Mouse (Mus musculus): ENCODE measurements around the gene Boc.
A peak's percentile ranks its signal among the peaks of the same experiment; 100 is the strongest.

The Boc gene

GRCm38 (mm10) chr16:44553861-44554260 is 4.8 kb downstream of the Boc start:
- no peak for ATAC-seq (ENCODE audit: low TSS enrichment)

- no peak for ATAC-seq (ENCODE audit: low TSS enrichment)
Observed at GRCm38 (mm10) chr16:44552726-44553125, 6.0 kb downstream of the Boc start.

- ATAC-seq (ENCODE audit: low TSS enrichment) = no peak
Observed at GRCm38 (mm10) chr16:44552036-44552435, 6.7 kb downstream of the Boc start.

GRCm38 (mm10) chr16:44551491-44551890 is 7.2 kb downstream of the Boc start:
- ATAC-seq (ENCODE audit: low TSS enrichment) = no peak

GRCm38 (mm10) chr16:44550843-44551242 is 7.9 kb downstream of the Boc start:
- peak; percentile 39 for ATAC-seq (ENCODE audit: low TSS enrichment)

- no peak for ATAC-seq (ENCODE audit: low TSS enrichment)
Observed at GRCm38 (mm10) chr16:44549867-44550679, 8.6 kb downstream of the Boc start.

- peak; percentile 59 for ATAC-seq (ENCODE audit: low TSS enrichment)
Observed at GRCm38 (mm10) chr16:44549381-44549780, 9.3 kb downstream of the Boc start.

GRCm38 (mm10) chr16:44547976-44548375 is 10.7 kb downstream of the Boc start:
- no peak for ATAC-seq (ENCODE audit: low TSS enrichment)

- ATAC-seq (ENCODE audit: low TSS enrichment) = no peak
Observed at GRCm38 (mm10) chr16:44546831-44547230, 11.9 kb downstream of the Boc start.

- no peak for ATAC-seq (ENCODE audit: low TSS enrichment)
Observed at GRCm38 (mm10) chr16:44545939-44546338, 12.8 kb downstream of the Boc start.

GRCm38 (mm10) chr16:44545153-44545552 is 13.5 kb downstream of the Boc start:
- ATAC-seq (ENCODE audit: low TSS enrichment) = no peak

GRCm38 (mm10) chr16:44543098-44543497 is 15.6 kb downstream of the Boc start:
- no peak for ATAC-seq (ENCODE audit: low TSS enrichment)

GRCm38 (mm10) chr16:44542029-44542690 is 16.5 kb downstream of the Boc start:
- peak; percentile 81 for ATAC-seq (ENCODE audit: low TSS enrichment)

GRCm38 (mm10) chr16:44539611-44540010 is 19.1 kb downstream of the Boc start:
- no peak for ATAC-seq (ENCODE audit: low TSS enrichment)

- no peak for ATAC-seq (ENCODE audit: low TSS enrichment)
Observed at GRCm38 (mm10) chr16:44538401-44539395, 20.0 kb downstream of the Boc start.

GRCm38 (mm10) chr16:44534122-44534521 is 24.6 kb downstream of the Boc start:
- ATAC-seq (ENCODE audit: low TSS enrichment) = no peak

- ATAC-seq (ENCODE audit: low TSS enrichment) = no peak
Observed at GRCm38 (mm10) chr16:44533522-44533921, 25.2 kb downstream of the Boc start.

GRCm38 (mm10) chr16:44532851-44533250 is 25.8 kb downstream of the Boc start:
- ATAC-seq (ENCODE audit: low TSS enrichment) = no peak

GRCm38 (mm10) chr16:44531239-44531797 is 27.4 kb downstream of the Boc start:
- ATAC-seq (ENCODE audit: low TSS enrichment) = no peak

GRCm38 (mm10) chr16:44530829-44531228 is 27.9 kb downstream of the Boc start:
- peak; percentile 75 for ATAC-seq (ENCODE audit: low TSS enrichment)

- ATAC-seq (ENCODE audit: low TSS enrichment) = no peak
Observed at GRCm38 (mm10) chr16:44530191-44530590, 28.5 kb downstream of the Boc start.

- ATAC-seq (ENCODE audit: low TSS enrichment) = no peak
Observed at GRCm38 (mm10) chr16:44529691-44530090, 29.0 kb downstream of the Boc start.

Measured in frontal cortex, adult (tissue).